1 mouse cellular context compared by ENCODE assay signal in the genomic region with DNA sequence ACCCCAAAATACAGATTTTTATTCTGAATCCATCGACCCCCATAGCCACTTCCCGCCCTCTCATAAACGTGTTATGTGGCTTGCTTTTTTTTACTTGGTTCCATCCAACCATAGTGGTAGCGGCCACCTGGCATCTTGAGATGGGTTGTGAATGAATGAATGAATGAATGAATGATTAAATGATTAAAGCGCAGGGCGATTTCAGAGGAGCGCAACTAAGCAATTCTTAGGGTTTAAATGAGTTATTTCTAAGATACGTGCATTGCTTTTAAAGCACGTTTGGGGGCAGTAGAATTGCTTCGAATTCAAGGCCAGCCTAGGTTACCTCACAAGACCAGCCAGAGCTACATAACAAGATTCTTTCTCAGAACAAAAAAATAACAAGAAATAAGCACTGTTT.
TF ChIP-seq lines count a peak whose summit lies in the region.

No protein-coding gene starts in this region.

TF ChIP-seq in MEL, 35 proteins besides CTCF, POLR2A, EP300 and RAD21 (continued from another document):
- TF ChIP-seq ZMIZ1 (IDR thresholded peaks at IDR 0.05; ENCODE audit: low read depth, low read length) (no peak), SMC3 (IDR thresholded peaks at IDR 0.05; ENCODE audit: low read depth, low read length) (peak; percentile 2; the same call in 1 of the 2 replicates), GABPA (IDR thresholded peaks at IDR 0.05; ENCODE audit: low read depth, low read length) (no peak), NRF1 (IDR thresholded peaks at IDR 0.05; ENCODE audit: insufficient read depth, low read depth, low read length, poor library complexity, severe bottlenecking) (no peak)
